Mouse (Mus musculus) forelimb bud, embryonic 11.5 days (tissue): Measurements from ENCODE around the gene Dnah2.

Experiments
- DNase-seq: peaks from one replicate; pipeline ENCODE4 v3.0.0-alpha.2; 2012; ENCODE audit warnings: low read depth, low spot score

The Dnah2 gene

DNA sequence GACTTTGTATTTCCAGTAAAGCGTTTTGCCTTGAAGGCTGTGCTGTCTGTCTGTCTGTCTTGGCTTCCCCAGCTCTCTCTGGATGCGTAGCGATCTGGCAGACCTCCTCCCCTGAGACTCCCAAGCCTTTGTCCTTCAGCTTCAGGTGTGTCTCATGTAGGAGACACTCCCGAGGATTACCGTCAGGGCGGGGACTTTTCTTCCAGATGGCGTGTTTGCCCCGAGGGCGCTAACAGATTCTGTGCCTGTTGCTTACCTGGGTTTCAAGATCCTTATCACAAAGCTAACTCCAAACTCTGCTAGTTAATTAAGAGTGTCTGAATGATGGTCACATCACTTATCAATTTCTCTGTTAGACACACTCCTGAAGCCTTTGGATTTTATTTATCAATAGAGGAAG, 79.6 kb downstream of the Dnah2 start:
- no peak for DNase-seq

GRCm38 (mm10) chr11:69463996-69464395, 84.9 kb downstream of the Dnah2 start:
- no peak for DNase-seq

- DNase-seq = no peak
These were observed 87.3 kb downstream of the Dnah2 start for GRCm38 (mm10) chr11:69461568-69461967.

GRCm38 (mm10) chr11:69459883-69460282, 89.0 kb downstream of the Dnah2 start:
- DNase-seq = peak; percentile 31

DNA sequence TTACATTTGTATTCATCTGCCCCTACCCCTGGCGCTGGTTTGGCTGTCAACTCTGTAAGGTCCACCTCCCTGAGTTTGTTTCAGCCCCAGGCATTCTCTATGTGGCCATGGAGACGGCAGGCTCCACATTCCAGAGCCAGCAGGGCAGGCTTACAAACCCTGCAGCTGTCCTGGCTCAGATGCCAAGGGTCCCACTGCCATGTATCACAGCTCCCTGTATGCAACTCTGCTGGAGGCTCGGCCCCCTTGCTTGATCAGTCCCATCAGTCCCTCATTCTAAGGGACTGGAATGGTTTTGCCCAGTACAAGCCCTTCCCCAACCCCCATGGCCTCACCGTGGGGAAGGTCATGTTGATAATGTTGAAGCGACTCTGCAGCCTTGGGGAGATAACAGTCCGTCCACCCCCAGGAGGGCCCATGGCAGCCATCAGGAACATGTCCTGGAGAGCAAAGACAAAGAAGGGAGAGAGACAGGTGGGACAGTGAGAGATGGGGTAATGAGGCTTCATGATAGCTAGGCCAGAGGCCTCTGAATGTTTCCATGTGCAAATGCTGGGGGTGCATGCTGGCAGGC, 91.8 kb downstream of the Dnah2 start:
- peak; percentile 54 for DNase-seq

DNA sequence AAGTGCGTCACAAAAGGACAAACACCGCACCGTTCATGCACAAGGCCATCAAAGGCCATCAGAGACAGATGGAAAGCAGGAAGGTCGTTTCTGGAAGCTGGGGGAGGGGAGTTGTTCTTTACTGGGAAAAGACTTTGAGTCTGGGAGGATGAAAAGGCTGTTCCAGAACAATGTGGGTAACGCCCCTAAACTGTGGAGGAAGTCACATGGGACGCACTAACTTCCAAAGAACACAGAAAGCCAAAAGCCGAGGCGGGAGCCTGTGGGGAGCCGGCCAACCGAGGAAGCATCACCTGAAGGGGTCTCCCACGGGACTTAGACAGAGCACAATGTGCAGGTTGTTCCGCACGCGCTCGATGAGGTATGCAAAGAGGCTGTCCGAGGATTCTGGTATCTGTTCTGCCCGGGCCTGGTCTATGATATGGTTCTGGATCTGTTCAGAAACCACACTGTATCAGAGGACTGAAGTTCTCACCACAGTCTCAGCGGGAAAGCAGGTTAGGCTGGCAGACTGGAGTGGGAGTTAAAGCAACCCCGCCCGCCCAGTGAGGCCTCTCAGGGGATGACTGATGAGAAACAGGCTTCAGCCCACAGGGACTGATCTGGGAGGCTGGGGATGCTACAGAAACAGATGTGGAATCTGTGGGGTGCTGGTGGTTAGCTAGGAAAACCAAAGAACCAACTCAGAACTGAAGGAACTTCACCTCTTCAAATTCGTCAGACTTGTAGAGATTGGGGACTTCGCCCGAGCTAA, 96.6 kb downstream of the Dnah2 start:
- no peak for DNase-seq

GRCm38 (mm10) chr11:69447299-69447698, 101.6 kb downstream of the Dnah2 start:
- no peak for DNase-seq

- no peak for DNase-seq
These were observed 105.6 kb downstream of the Dnah2 start for GRCm38 (mm10) chr11:69443328-69443727.

- DNase-seq = no peak
These were observed 111.6 kb downstream of the Dnah2 start for GRCm38 (mm10) chr11:69437291-69437690.

GRCm38 (mm10) chr11:69433189-69433588, 115.7 kb downstream of the Dnah2 start:
- no peak for DNase-seq

DNA sequence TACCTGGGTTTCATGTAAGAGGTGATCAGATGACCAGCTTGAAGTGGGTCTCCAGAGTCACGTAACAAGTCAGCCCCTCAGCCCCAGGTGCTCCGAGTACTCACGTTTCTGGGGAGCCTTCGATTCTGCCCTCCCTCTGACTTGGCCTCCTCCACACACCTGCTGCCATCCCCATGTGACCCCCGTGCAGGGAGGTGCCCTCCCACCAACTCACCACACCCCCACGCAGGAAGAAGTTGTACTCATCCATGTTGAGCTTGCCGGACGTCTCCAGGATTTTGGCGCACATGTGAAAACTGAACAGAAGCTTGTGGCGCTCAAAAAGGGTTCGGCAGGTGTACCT, 116.3 kb downstream of the Dnah2 start:
- DNase-seq = no peak

DNA sequence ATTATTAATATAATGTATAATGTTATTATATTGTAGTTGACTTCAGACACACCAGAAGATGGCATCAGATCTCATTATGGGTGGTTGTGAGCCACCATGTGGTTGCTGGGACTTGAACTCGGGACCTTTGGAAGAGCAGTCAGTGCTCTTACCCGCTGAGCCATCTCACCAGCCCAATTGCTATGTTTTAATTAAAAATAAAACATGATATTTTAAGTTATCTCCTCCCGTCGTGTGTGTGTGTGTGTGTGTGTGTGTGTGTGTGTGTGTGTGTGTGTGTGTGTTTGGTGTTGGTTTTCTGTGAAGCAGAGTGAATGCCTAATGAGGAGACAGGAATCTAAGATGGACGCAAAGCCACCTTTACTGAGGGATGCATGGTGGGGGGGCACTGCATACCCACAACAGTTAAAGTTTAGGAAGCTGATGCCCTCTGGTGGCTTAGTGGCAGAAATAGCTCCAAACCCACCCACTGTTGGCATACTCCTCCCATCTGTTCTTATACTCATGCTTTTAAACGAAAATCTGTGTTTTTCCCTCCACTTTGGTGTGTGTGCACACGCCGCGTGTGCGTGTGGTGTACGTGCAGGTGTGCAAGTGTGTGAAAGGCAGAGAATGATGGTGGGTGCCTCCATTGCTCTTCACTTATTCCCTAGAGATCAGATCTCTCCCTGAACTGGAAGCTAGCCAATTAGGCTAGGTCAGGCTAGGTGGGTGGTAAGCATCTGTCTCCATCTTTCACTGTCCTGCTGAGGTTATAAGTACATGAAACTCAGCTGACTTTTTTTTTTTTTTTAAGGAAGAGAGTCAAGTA, 116.9 kb downstream of the Dnah2 start:
- peak; percentile 83 for DNase-seq

- no peak for DNase-seq
These were observed 118.3 kb downstream of the Dnah2 start for GRCm38 (mm10) chr11:69430631-69431030.

DNA sequence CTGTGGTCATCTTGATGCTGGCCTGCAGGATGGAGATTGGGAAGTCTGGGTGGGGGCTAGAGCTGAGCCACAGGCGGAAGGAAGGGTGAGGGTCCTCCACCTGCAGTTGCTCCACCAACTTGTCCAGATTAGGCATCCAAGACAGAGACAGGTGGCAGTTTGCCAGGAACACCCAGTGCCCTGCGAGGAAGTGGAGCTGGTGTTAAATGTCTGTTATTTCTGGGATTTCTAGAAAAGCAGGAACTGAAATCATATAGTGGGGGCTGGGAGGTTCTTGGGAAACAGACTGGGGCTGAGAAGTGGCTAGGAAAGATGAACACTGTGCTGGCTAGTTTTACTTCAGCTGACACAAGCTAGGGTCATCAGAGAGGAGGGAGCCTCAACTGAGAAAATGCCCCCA, 119.6 kb downstream of the Dnah2 start:
- no peak for DNase-seq

GRCm38 (mm10) chr11:69428751-69429150, 120.2 kb downstream of the Dnah2 start:
- DNase-seq = no peak

DNA sequence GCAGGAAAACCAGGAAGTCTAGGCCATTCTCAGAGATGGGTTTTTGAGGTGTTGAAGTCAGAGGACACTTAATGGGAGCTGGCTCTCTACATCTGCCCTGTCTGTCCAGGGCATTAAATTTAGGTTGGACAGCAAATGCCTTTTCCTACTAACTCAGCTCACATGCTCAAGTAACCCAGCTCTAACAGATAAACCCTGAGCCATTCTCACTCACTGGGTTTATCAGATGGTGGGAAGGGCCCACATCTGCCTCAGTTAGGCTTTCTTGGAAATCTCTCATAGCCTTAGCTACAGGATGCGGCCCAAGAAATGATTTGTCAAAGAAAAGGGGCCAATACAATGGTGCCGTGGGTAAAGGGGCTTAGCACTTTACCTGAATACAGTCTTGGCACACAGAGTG, 122.7 kb downstream of the Dnah2 start:
- no peak for DNase-seq

GRCm38 (mm10) chr11:69423885-69424284, 125.0 kb downstream of the Dnah2 start:
- DNase-seq = no peak

DNA sequence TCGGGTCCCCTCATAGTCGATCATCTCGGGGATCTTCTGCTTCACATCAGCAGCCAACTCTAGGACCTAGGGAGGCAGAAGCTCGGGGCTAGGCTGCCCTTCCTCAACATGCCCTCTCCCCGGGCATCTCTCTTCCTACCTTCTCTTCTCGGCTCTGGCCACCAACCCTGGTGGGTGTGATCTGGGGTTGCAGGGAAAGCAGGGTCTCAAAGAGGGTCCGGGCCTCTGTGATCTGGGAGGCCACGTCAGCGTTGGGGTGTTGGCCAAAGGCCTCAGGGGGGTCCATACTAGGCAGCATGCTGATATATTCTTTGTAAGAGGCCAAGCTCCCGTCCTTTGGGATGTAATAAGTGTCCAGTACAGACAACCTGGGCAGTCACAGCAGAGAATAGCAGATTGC, 126.1 kb downstream of the Dnah2 start:
- no peak for DNase-seq

DNA sequence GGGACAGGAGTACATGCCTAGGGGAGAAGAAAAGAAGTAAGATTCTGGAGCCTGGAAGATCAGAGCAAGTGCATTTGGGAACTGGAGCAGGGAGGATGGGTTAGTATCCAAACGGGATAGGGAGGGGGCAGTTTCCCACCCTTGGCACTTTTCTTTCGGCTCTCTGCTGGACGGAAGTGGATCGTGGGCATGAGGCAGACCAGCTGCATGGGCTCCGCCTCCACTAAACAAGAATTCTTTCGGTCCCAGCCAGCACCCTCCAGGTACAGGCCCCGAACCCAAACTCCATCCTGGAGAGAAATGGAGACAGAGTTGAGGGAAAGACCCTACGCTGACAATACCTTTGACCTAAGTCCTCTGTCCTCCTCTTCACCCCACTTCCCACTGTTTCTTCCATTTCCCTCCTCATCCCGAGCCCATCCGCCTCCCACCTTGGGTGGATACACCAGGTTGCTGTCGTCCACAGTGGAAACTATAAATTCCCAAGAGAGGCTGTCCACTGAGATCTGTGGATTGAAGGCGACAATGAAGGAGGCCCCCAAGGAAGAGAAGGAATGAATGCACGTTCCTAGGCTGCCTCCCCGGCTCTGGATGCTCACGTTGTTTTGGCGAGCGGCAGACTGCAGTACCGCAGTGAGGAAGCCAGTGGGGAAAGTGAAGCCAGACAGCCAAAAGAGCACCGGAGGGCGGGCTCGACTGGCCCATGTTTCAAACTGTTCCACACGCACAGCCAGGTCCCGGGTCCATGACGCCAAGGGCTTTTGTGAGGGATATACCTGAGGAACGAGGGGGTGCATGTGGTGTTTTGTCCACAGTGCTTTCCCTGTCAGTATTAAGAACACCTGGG, 127.6 kb downstream of the Dnah2 start:
- no peak for DNase-seq

GRCm38 (mm10) chr11:69420554-69421000, 128.3 kb downstream of the Dnah2 start:
- no peak for DNase-seq

DNA sequence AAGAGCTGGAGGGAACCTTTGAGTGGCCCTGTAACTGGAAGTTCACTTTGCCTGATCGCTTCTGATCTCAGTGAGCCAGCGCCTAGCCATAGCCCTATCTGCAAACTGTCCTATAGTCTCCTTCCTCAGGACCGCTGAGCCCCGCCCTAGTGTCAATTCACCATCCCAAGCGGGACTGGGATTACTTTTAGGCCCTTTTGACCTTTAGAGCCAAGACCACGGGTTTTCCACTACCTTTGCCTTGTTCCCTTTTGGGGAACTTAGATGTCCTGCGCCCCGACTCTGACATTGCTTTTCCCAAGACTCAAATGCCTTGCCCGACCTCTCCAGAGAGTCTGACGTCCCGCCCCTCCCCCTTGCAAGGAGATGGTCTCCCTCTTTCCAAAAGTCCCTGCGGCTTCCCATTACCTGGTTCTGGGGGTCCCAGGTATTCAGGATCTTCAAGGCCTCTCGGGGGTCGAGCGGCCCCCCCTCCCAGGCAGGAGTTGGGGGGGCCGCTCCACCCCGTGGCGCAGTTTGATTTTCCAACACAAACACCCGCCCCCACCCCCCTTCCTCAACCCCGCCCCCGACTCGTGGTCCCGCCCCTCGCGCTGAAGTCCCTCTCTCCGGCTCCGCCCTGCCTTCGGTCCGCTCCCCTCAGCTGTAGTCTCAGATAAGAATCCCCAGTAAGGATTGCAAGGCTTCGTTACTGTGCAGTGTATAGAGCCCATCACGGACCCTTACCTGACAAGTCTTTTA, 128.9 kb downstream of the Dnah2 start:
- peak; percentile 28 for DNase-seq
